Mouse (Mus musculus) adrenal gland, postnatal 10 days (tissue): ENCODE results near the gene Pacs2. TPM values are rescaled to one million over a fixed set of nuclear protein-coding genes. Genes with fewer than 3 reads are reported as not detected.

ENCODE experiments used
- microRNA-seq: library from miRNA; unstranded; fragments of <30 nt; microRNA quantifications from one replicate; pipeline ENCODE4 v1.2.0, GENCODE M21; 2021
- total RNA-seq, 2 experiments: library from RNA; stranded (reverse); gene quantifications; 2 replicates each; pipeline ENCODE4 v1.2.3; 2021

Pacs2 gene
- total RNA-seq, 2 experiments from 2014 or later, result 30.3 to 37.1 TPM

Small RNAs within 50 kb of the gene (microRNA-seq; reads per million reads assigned to microRNA genes)
- not detected for gene Gm44471

Other genes with a start within 250 kb of the Pacs2 start
- gene Ahnak2, start 211.9 kb upstream of the Pacs2 start, total RNA-seq, result 10 to 100 TPM in 1 of 2 experiments, 1 to 10 TPM in 1; 9.4 to 13.5 TPM
- gene Clba1, start 205.6 kb upstream of the Pacs2 start, total RNA-seq, result 1 to 10 TPM; 4.4 to 5.1 TPM
- 10 to 100 TPM; 20.2 to 23.1 TPM for gene Cdca4, start 185.1 kb upstream of the Pacs2 start, total RNA-seq
- gene Gpr132, start 146.3 kb upstream of the Pacs2 start, total RNA-seq, result 1 to 10 TPM; 1.1 to 1.2 TPM
- gene Jag2, start 84.7 kb upstream of the Pacs2 start, total RNA-seq, result 10 to 100 TPM; 13.2 to 23.1 TPM
- gene Nudt14, start 72.4 kb upstream of the Pacs2 start, total RNA-seq, result 10 to 100 TPM; 46.9 to 50.2 TPM
- gene Btbd6, start 38.0 kb upstream of the Pacs2 start, total RNA-seq, result 10 to 100 TPM; 16.9 to 28.1 TPM
- 10 to 100 TPM; 40.1 to 55.3 TPM for gene Brf1, start 13.8 kb upstream of the Pacs2 start, total RNA-seq
- not detected for gene Tex22, start 60.0 kb downstream of the Pacs2 start, total RNA-seq
- gene Mta1, start 83.8 kb downstream of the Pacs2 start, total RNA-seq, result 10 to 100 TPM; 78.1 to 85.9 TPM
- gene Crip2, start 125.7 kb downstream of the Pacs2 start, total RNA-seq, result 100 to 1,000 TPM; 184 to 199 TPM
- gene Crip1, start 131.8 kb downstream of the Pacs2 start, total RNA-seq, result 100 to 1,000 TPM; 151 to 176 TPM
- 1 to 10 TPM; 3.1 to 5.4 TPM for gene Tedc1, start 141.9 kb downstream of the Pacs2 start, total RNA-seq
- gene Tmem121, start 171.4 kb downstream of the Pacs2 start, total RNA-seq, result 1 to 10 TPM; 3.0 to 3.1 TPM